Mouse (Mus musculus): ENCODE measurements at regions not wholly inside any gene's neighbourhood (a gene's known extent, or its start where the extent isn't known, plus 50 kb on each side); places are given as distances from the start of the nearest gene placed in this dataset.

DNA sequence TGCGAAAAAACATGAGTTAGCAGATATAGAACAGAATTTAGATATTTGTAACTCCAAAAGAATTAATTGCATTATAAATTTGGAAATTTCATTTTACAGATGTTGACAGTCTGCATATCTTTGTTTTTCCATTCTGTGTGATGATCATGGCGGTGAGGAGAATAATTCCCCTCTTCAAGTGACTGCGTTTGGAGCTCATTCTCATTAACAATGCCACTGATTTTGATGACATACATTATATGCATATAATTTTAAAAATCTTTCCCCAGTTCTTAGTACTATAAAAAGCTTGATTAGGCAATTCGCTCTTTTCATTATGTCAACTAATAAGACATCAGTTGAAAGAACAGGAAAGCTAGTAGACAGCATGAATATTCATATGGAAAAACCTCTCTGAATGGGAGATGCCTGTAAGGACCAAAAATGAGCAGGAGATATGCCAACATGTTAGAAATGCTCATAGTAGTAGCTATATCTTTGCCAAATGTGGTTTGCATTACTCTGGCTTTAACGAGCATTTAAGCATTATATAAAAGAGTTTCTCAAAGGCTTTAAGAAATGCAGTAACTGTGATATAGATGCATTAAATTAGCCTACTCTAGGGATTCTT lies 849.2 kb upstream of the Cldn34c4 start:
- Histone ChIP-seq H3K27ac (ENCODE audit: low read length) (no peak overlapping the region), H3K9me3 (ENCODE audit: low read length) (no peaks in the 10 kb centered on the region), H3K4me2 (replicated peaks; ENCODE audit: low read depth, low read length) (no peak overlapping the region), H3K36me3 (ENCODE audit: insufficient read depth, low read length) (no peaks in the 10 kb centered on the region), H3K9ac (replicated peaks; ENCODE audit: low read depth) (no peak overlapping the region), H3K4me3 (ENCODE audit: low read depth, low read length) (no peak overlapping the region), H3K4me1 (ENCODE audit: insufficient read depth, low read depth, low read length) (no peaks in the 10 kb centered on the region), H3K27me3 (replicated peaks; ENCODE audit: insufficient read depth, low read length) (no peaks in the 10 kb centered on the region)
- ATAC-seq (no peak), DNase-seq (ENCODE audit: low spot score) (no peak)
- 82% methylated on average over 5 of the region's 5 CpGs for WGBS
- TF ChIP-seq CTCF (IDR thresholded peaks at IDR 0.05), result no peak
- no peak for TF ChIP-seq EP300 (IDR thresholded peaks at IDR 0.05)

DNA sequence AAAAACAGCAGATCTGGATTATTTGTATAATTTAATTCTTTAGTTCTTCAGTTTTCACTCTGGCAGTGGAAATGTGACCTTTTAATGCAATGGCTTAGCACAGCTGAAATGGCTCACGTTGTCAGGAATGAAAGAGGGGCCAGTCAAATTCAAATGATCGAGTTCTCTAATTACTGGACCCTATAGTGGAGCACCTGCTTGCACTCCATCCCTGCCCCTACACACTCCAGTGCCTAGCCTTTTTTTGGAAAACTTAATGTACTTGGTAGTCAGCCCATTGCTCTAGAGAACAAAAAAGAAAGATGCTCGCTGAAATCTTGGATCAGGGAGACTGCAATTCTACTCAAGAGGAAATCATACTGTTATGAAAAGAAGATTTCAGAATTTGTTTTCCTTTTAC lies 841.0 kb upstream of the Cldn34c4 start:
- Histone ChIP-seq H3K27me3 (replicated peaks; ENCODE audit: insufficient read depth, low read length) (no peaks in the 10 kb centered on the region), H3K27ac (ENCODE audit: low read length) (no peak overlapping the region), H3K36me3 (ENCODE audit: insufficient read depth, low read length) (no peaks in the 10 kb centered on the region), H3K4me3 (ENCODE audit: low read depth, low read length) (no peak overlapping the region), H3K4me1 (ENCODE audit: insufficient read depth, low read depth, low read length) (no peaks in the 10 kb centered on the region), H3K4me2 (replicated peaks; ENCODE audit: low read depth, low read length) (no peak overlapping the region), H3K9ac (replicated peaks; ENCODE audit: low read depth) (no peak overlapping the region), H3K9me3 (ENCODE audit: low read length) (no peaks in the 10 kb centered on the region)
- DNase-seq (ENCODE audit: low spot score), result no peak
- ATAC-seq, result no peak
- 43% methylated on average over 3 of the region's 3 CpGs for WGBS
- no peak for TF ChIP-seq EP300 (IDR thresholded peaks at IDR 0.05)
- TF ChIP-seq CTCF (IDR thresholded peaks at IDR 0.05), result no peak

- DNase-seq (ENCODE audit: low spot score) (peak; percentile 4), ATAC-seq (no peak)
- TF ChIP-seq EP300 (IDR thresholded peaks at IDR 0.05), result no peak
- 0 out of 2 replicates have a peak, but pooled peaks have one; percentile 3 for TF ChIP-seq CTCF (IDR thresholded peaks at IDR 0.05)
- H3K36me3 ChIP-seq (ENCODE audit: insufficient read depth, low read length), result no peaks in the 10 kb centered on the region
- WGBS, result 8% methylated on average over 5 of the region's 5 CpGs
- H3K4me3 ChIP-seq (ENCODE audit: low read depth, low read length), result no peak overlapping the region
- no peaks in the 10 kb centered on the region for H3K9me3 ChIP-seq (ENCODE audit: low read length)
- H3K4me1 ChIP-seq (ENCODE audit: insufficient read depth, low read depth, low read length), result no peaks in the 10 kb centered on the region
- no peaks in the 10 kb centered on the region for H3K27me3 ChIP-seq (replicated peaks; ENCODE audit: insufficient read depth, low read length)
- H3K4me2 ChIP-seq (replicated peaks; ENCODE audit: low read depth, low read length), result no peak overlapping the region
- H3K27ac ChIP-seq (ENCODE audit: low read length), result no peak overlapping the region
- H3K9ac ChIP-seq (replicated peaks; ENCODE audit: low read depth), result no peak overlapping the region
Measured at GRCm38 (mm10) chrX:128576269-128576871, 840.0 kb upstream of the Cldn34c4 start.
